Comparison of ENCODE assay signal across 9 mouse cellular contexts in genomic region chr4:97880120-97881055, GRCm38 (mm10).
DNase-seq lines count a peak whose midpoint lies in the region; ATAC-seq lines count a peak whose summit lies in the region.
"Had no signal": no experiment of that assay in that cellular context is flagged by ENCODE, and none has a peak within 500 bp of the region (broad histone marks: within the 10 kb centered on the region; RNA-seq: fewer than 3 reads in every experiment).

No protein-coding gene starts in this region.

- H3K27me3 ChIP-seq in hindbrain, embryonic 11.5 days (ENCODE audit: control insufficient read depth, insufficient read depth, low read length): no peaks in the 10 kb centered on the region
- no peaks in the 10 kb centered on the region for H3K27me3 ChIP-seq in hindbrain, embryonic 10.5 days (ENCODE audit: insufficient read depth, poor library complexity, severe bottlenecking)
- no peaks in the 10 kb centered on the region for H3K27me3 ChIP-seq in hindbrain, embryonic 15.5 days
- H3K27me3 ChIP-seq: liver, embryonic 13.5 days had no signal

- peak; percentile 56; the same call in 1 of the 2 replicates for ATAC-seq in hindbrain, embryonic 11.5 days (ENCODE audit: low FRiP score)
- ATAC-seq in hindbrain, embryonic 15.5 days (ENCODE audit: low FRiP score, low read depth): peak; percentile 59; the same call in 1 of the 2 replicates

- no peaks in the 10 kb centered on the region for H3K4me1 ChIP-seq in hindbrain, embryonic 11.5 days (replicated peaks; ENCODE audit: control insufficient read depth, insufficient read depth, low read length)
- peaks cover 8% of the 10 kb centered on the region for H3K4me1 ChIP-seq in hindbrain, embryonic 10.5 days (replicated peaks)
- peaks cover 19% of the 10 kb centered on the region for H3K4me1 ChIP-seq in hindbrain, embryonic 15.5 days (replicated peaks)
- H3K4me1 ChIP-seq: liver, embryonic 13.5 days had no signal

- no peak overlapping the region; the same call in 1 of the 2 replicates for H3K27ac ChIP-seq in hindbrain, embryonic 11.5 days (ENCODE audit: low read depth, low read length)
- no peak overlapping the region for H3K27ac ChIP-seq in hindbrain, embryonic 10.5 days
- peak overlapping the region; percentile 18; the same call in 1 of the 2 replicates for H3K27ac ChIP-seq in hindbrain, embryonic 15.5 days (replicated peaks)
- H3K27ac ChIP-seq: liver, embryonic 13.5 days had no signal

- 79% methylated on average over 9 of the region's 9 CpGs for WGBS in hindbrain, embryonic 11.5 days
- WGBS in hindbrain, embryonic 10.5 days: 88% methylated on average over 9 of the region's 9 CpGs
- 66% methylated on average over 9 of the region's 9 CpGs for WGBS in hindbrain, embryonic 15.5 days

- H3K9ac ChIP-seq in hindbrain, embryonic 11.5 days (ENCODE audit: low read depth, low read length): no peak overlapping the region
- no peak overlapping the region for H3K9ac ChIP-seq in hindbrain, embryonic 15.5 days
- H3K9ac ChIP-seq: liver, embryonic 13.5 days had no signal

- no peaks in the 10 kb centered on the region for H3K9me3 ChIP-seq in hindbrain, embryonic 11.5 days (ENCODE audit: control insufficient read depth, low read length)
- no peaks in the 10 kb centered on the region for H3K9me3 ChIP-seq in hindbrain, embryonic 10.5 days
- no peaks in the 10 kb centered on the region for H3K9me3 ChIP-seq in hindbrain, embryonic 15.5 days
- H3K9me3 ChIP-seq: liver, embryonic 13.5 days had no signal

- DNase-seq in hindbrain, embryonic 11.5 days (ENCODE audit: low spot score): no peak
- no peak for DNase-seq in hindbrain, embryonic 10.5 days (ENCODE audit: low spot score)
- peak; percentile 86 to 91 for DNase-seq in cerebellum, adult 18-20 months
- peak; percentile 61 for DNase-seq in layer of hippocampus, adult 9-10 months (ENCODE audit: low spot score)
- DNase-seq in lung, adult 18-20 months: no peak
- no peak for DNase-seq in adrenal gland, postnatal 4 days (ENCODE audit: low spot score in 2 of 2)
- no peak for DNase-seq in embryo, embryonic 10.5 days (ENCODE audit: low spot score)
- DNase-seq: liver, embryonic 13.5 days had no signal

- H3K4me2 ChIP-seq in hindbrain, embryonic 11.5 days (replicated peaks; ENCODE audit: low read depth, low read length): no peak overlapping the region
- no peak overlapping the region for H3K4me2 ChIP-seq in hindbrain, embryonic 15.5 days
- H3K4me2 ChIP-seq: liver, embryonic 13.5 days had no signal

- H3K4me3 ChIP-seq in hindbrain, embryonic 11.5 days (ENCODE audit: low read depth, low read length): no peak overlapping the region
- H3K4me3 ChIP-seq in hindbrain, embryonic 10.5 days: no peak overlapping the region
- no peak overlapping the region for H3K4me3 ChIP-seq in hindbrain, embryonic 15.5 days
- H3K4me3 ChIP-seq: liver, embryonic 13.5 days had no signal

- H3K36me3 ChIP-seq in hindbrain, embryonic 11.5 days (ENCODE audit: control insufficient read depth, insufficient read depth, low read length): no peaks in the 10 kb centered on the region
- H3K36me3 ChIP-seq in hindbrain, embryonic 10.5 days: no peaks in the 10 kb centered on the region
- H3K36me3 ChIP-seq in hindbrain, embryonic 15.5 days: no peaks in the 10 kb centered on the region
- H3K36me3 ChIP-seq: liver, embryonic 13.5 days had no signal

Comparison
In these comparisons a context has a peak if more than half of its experiments do, and no peak if none do; other contexts are left out.
1. DNase-seq: peak in cerebellum, adult 18-20 months (2 of 2) and layer of hippocampus, adult 9-10 months (single experiment); none in hindbrain, embryonic 11.5 days (single experiment), hindbrain, embryonic 10.5 days (single experiment), lung, adult 18-20 months (0 of 2), adrenal gland, postnatal 4 days (0 of 2) and embryo, embryonic 10.5 days (single experiment).